Mouse (Mus musculus) midbrain, embryonic 11.5 days (tissue): ENCODE data around the gene Pilrb2. TPM values are rescaled to one million over a fixed set of nuclear protein-coding genes. Genes with fewer than 3 reads are reported as not detected.

ENCODE experiments used
- ATAC-seq: fragments of 200-750 bp; cut with Nextera tagmentation; 2 replicates; pipeline ENCODE4 v1.8.0; 2017; ENCODE audit warnings: moderate TSS enrichment, moderate library complexity; ENCODE audit not compliant: low FRiP score
- DNase-seq: peaks from one replicate; pipeline ENCODE4 v3.0.0; 2015; ENCODE audit warnings: low spot score; ENCODE audit errors: missing footprints
- H3K27ac ChIP-seq: fragments of 300-500 bp; sonication (generic); 2 replicates; pipeline ENCODE4 v1.5.1; 2014; ENCODE audit warnings: low read depth, low read length
- H3K27me3 ChIP-seq: fragments of 300-500 bp; sonication (generic); 2 replicates; pipeline ENCODE4 v1.6.1; 2014; ENCODE audit warnings: mild to moderate bottlenecking, low read length, moderate library complexity, mixed read lengths; ENCODE audit not compliant: control insufficient read depth, insufficient read depth
- H3K36me3 ChIP-seq: fragments of 300-500 bp; sonication (generic); 2 replicates; pipeline ENCODE4 v1.6.1; 2014; ENCODE audit warnings: mild to moderate bottlenecking, low read length, moderate library complexity, mixed read lengths; ENCODE audit not compliant: control insufficient read depth, insufficient read depth
- H3K4me1 ChIP-seq: fragments of 300-500 bp; sonication (generic); 2 replicates; pipeline ENCODE4 v1.6.1; 2014; ENCODE audit warnings: low read length; ENCODE audit not compliant: control insufficient read depth, insufficient read depth
- H3K4me2 ChIP-seq: fragments of 300-500 bp; sonication (generic); 2 replicates; pipeline ENCODE4 v1.6.1; 2014; ENCODE audit warnings: mild to moderate bottlenecking, moderate library complexity
- H3K4me3 ChIP-seq: fragments of 300-500 bp; sonication (generic); 2 replicates; pipeline ENCODE4 v1.5.1; 2014; ENCODE audit warnings: low read depth, low read length
- H3K9ac ChIP-seq: fragments of 300-500 bp; sonication (generic); 2 replicates; pipeline ENCODE4 v1.6.1; 2014; ENCODE audit warnings: low read length
- H3K9me3 ChIP-seq: fragments of 300-500 bp; sonication (generic); 2 replicates; pipeline ENCODE4 v1.6.1; 2016; ENCODE audit warnings: low read length; ENCODE audit not compliant: control insufficient read depth
- WGBS: fragments of 180-500 bp; shearing (Covaris S2); extraction: QIAGEN DNeasy Blood & Tissue Kit; methylation state at CpG from one replicate; pipeline ENCODE4 v1.1.7; 2014; 5-methylcytosine and 5-hydroxymethylcytosine counted together
- polyA plus RNA-seq: library from polyadenylated mRNA; unstranded; fragments of >200 nt; fragmentation: Nextera tagmentation; extraction: Ambion mirVana; gene quantifications from 2 replicates; pipeline ENCODE4 v1.2.1, GENCODE M21; 2014

Pilrb2 gene
- polyA plus RNA-seq, 1 experiment from 2014 or later, result not detected

- Histone ChIP-seq H3K4me1 (no peaks in the 10 kb centered on the region), H3K27ac (no peak overlapping the region), H3K4me2 (no peak overlapping the region), H3K4me3 (no peak overlapping the region), H3K27me3 (no peaks in the 10 kb centered on the region), H3K9ac (no peak overlapping the region), H3K36me3 (no peaks in the 10 kb centered on the region), H3K9me3 (no peaks in the 10 kb centered on the region)
- ATAC-seq, result no peak
- DNase-seq, result peak; percentile 37
- WGBS, result 65% methylated on average over 7 of the region's 7 CpGs
Measured at GRCm38 (mm10) chr5:137826421-137826820, 45.2 kb downstream of the Pilrb2 start.

- Histone ChIP-seq H3K4me3 (no peak overlapping the region), H3K9ac (no peak overlapping the region), H3K4me2 (no peak overlapping the region), H3K9me3 (no peaks in the 10 kb centered on the region), H3K27me3 (no peaks in the 10 kb centered on the region), H3K4me1 (no peaks in the 10 kb centered on the region), H3K36me3 (no peaks in the 10 kb centered on the region), H3K27ac (no peak overlapping the region)
- DNase-seq (no peak), ATAC-seq (no peak)
- WGBS, result 90% methylated on average over 2 of the region's 2 CpGs
Measured at GRCm38 (mm10) chr5:137825971-137826370, 45.6 kb downstream of the Pilrb2 start.

GRCm38 (mm10) chr5:137825030-137825429 is 46.6 kb downstream of the Pilrb2 start:
- H3K9me3 ChIP-seq, result no peaks in the 10 kb centered on the region
- WGBS, result 90% methylated on average over 3 of the region's 3 CpGs

GRCm38 (mm10) chr5:137823455-137824045 is 48.1 kb downstream of the Pilrb2 start:
- H3K27me3 ChIP-seq, result no peaks in the 10 kb centered on the region
- H3K9me3 ChIP-seq, result no peaks in the 10 kb centered on the region
- no peak overlapping the region for H3K9ac ChIP-seq
- DNase-seq (no peak), ATAC-seq (no peak)
- no peaks in the 10 kb centered on the region for H3K4me1 ChIP-seq
- H3K4me2 ChIP-seq, result no peak overlapping the region
- 89% methylated on average over 6 of the region's 6 CpGs for WGBS
- H3K4me3 ChIP-seq, result no peak overlapping the region
- H3K36me3 ChIP-seq, result no peaks in the 10 kb centered on the region
- H3K27ac ChIP-seq, result no peak overlapping the region

More at GRCm38 (mm10) chr5:137825030-137825429, 46.6 kb downstream of the Pilrb2 start:
- H3K27ac ChIP-seq, result no peak overlapping the region
- DNase-seq (no peak), ATAC-seq (no peak)
- H3K36me3 ChIP-seq, result no peaks in the 10 kb centered on the region
- no peak overlapping the region for H3K4me2 ChIP-seq
- no peak overlapping the region for H3K4me3 ChIP-seq
- no peaks in the 10 kb centered on the region for H3K4me1 ChIP-seq
- H3K27me3 ChIP-seq, result no peaks in the 10 kb centered on the region
- H3K9ac ChIP-seq, result no peak overlapping the region

GRCm38 (mm10) chr5:137822602-137823001 is 49.0 kb downstream of the Pilrb2 start:
- no peak for ATAC-seq
- Histone ChIP-seq H3K9ac (no peak overlapping the region), H3K36me3 (no peaks in the 10 kb centered on the region), H3K27ac (no peak overlapping the region), H3K27me3 (no peaks in the 10 kb centered on the region), H3K4me3 (no peak overlapping the region), H3K9me3 (no peaks in the 10 kb centered on the region), H3K4me2 (no peak overlapping the region), H3K4me1 (no peaks in the 10 kb centered on the region)
- no peak for DNase-seq
- WGBS, result 94% methylated on average over 1 of the region's 1 CpGs

GRCm38 (mm10) chr5:137822126-137822525 is 49.5 kb downstream of the Pilrb2 start:
- no peak overlapping the region for H3K9ac ChIP-seq
- no peak for DNase-seq

GRCm38 (mm10) chr5:137817466-137818222 is 54.0 kb downstream of the Pilrb2 start:
- 76% methylated on average over 4 of the region's 4 CpGs for WGBS
- no peaks in the 10 kb centered on the region for H3K4me1 ChIP-seq
- H3K9me3 ChIP-seq, result no peaks in the 10 kb centered on the region
- ATAC-seq, result no peak
- no peak overlapping the region for H3K4me3 ChIP-seq
- H3K4me2 ChIP-seq, result no peak overlapping the region
- no peak overlapping the region for H3K27ac ChIP-seq
- no peak for DNase-seq
- no peaks in the 10 kb centered on the region for H3K27me3 ChIP-seq
- no peaks in the 10 kb centered on the region for H3K36me3 ChIP-seq
- H3K9ac ChIP-seq, result no peak overlapping the region

More at GRCm38 (mm10) chr5:137822126-137822525, 49.5 kb downstream of the Pilrb2 start:
- Histone ChIP-seq H3K27ac (no peak overlapping the region), H3K9me3 (no peaks in the 10 kb centered on the region), H3K4me1 (no peaks in the 10 kb centered on the region), H3K27me3 (no peaks in the 10 kb centered on the region), H3K4me2 (no peak overlapping the region), H3K4me3 (no peak overlapping the region), H3K36me3 (no peaks in the 10 kb centered on the region)
- 71% methylated on average over 4 of the region's 4 CpGs for WGBS
- no peak for ATAC-seq

Other genes with a start within 250 kb of the Pilrb2 start
- gene Fbxo24, start 242.8 kb downstream of the Pilrb2 start, polyA plus RNA-seq, result 0.10 and 0.16 TPM in 2 replicates
- 27.3 and 28.3 TPM in 2 replicates for gene Lrch4, start 242.7 kb downstream of the Pilrb2 start, polyA plus RNA-seq
- 4.5 and 5.8 TPM in 2 replicates for gene Gm20605, start 242.6 kb downstream of the Pilrb2 start, polyA plus RNA-seq
- gene Sap25, start 230.5 kb downstream of the Pilrb2 start, polyA plus RNA-seq, result 4.5 and 6.8 TPM in 2 replicates
- gene Irs3, start 226.1 kb downstream of the Pilrb2 start, polyA plus RNA-seq, result 0.19 and 0.34 TPM in 2 replicates
- 13.6 and 14.9 TPM in 2 replicates for gene Agfg2, start 187.1 kb downstream of the Pilrb2 start, polyA plus RNA-seq
- 4.8 TPM in 2 replicates for gene Nyap1, start 130.2 kb downstream of the Pilrb2 start, polyA plus RNA-seq
- gene Tsc22d4, start 126.1 kb downstream of the Pilrb2 start, polyA plus RNA-seq, result 47.0 and 62.9 TPM in 2 replicates
- 73.3 and 83.1 TPM in 2 replicates for gene Ppp1r35, start 93.0 kb downstream of the Pilrb2 start, polyA plus RNA-seq
- gene Mepce, start 84.2 kb downstream of the Pilrb2 start, polyA plus RNA-seq, result 11.4 and 11.5 TPM in 2 replicates
- 11.4 and 14.8 TPM in 2 replicates for gene Zcwpw1, start 84.0 kb downstream of the Pilrb2 start, polyA plus RNA-seq
- gene Pilra, start 35.5 kb downstream of the Pilrb2 start, polyA plus RNA-seq, result 0.18 and 0.72 TPM in 2 replicates
- not detected in 2 replicates for gene Pilrb1, start 13.7 kb downstream of the Pilrb2 start, polyA plus RNA-seq
- gene Cyp3a13, start 49.8 kb upstream of the Pilrb2 start, polyA plus RNA-seq, result not detected in 2 replicates
- not detected in 2 replicates for gene Gjc3, start 91.3 kb upstream of the Pilrb2 start, polyA plus RNA-seq
- gene Azgp1, start 109.7 kb upstream of the Pilrb2 start, polyA plus RNA-seq, result not detected in 2 replicates
- gene Smok3a, start 149.4 kb upstream of the Pilrb2 start, polyA plus RNA-seq, result not detected in 2 replicates
- not detected in 2 replicates for gene Smok3b, start 149.6 kb upstream of the Pilrb2 start, polyA plus RNA-seq
- not detected in 2 replicates for gene Smok3c, start 181.4 kb upstream of the Pilrb2 start, polyA plus RNA-seq
- 39.1 and 45.0 TPM in 2 replicates for gene Zkscan1, start 213.3 kb upstream of the Pilrb2 start, polyA plus RNA-seq
- gene Zscan21, start 245.1 kb upstream of the Pilrb2 start, polyA plus RNA-seq, result 113 and 122 TPM in 2 replicates